Mouse (Mus musculus): ENCODE measurements at regions not wholly inside any gene's neighbourhood (a gene's known extent, or its start where the extent isn't known, plus 50 kb on each side); places are given as distances from the start of the nearest gene placed in this dataset.

DNA sequence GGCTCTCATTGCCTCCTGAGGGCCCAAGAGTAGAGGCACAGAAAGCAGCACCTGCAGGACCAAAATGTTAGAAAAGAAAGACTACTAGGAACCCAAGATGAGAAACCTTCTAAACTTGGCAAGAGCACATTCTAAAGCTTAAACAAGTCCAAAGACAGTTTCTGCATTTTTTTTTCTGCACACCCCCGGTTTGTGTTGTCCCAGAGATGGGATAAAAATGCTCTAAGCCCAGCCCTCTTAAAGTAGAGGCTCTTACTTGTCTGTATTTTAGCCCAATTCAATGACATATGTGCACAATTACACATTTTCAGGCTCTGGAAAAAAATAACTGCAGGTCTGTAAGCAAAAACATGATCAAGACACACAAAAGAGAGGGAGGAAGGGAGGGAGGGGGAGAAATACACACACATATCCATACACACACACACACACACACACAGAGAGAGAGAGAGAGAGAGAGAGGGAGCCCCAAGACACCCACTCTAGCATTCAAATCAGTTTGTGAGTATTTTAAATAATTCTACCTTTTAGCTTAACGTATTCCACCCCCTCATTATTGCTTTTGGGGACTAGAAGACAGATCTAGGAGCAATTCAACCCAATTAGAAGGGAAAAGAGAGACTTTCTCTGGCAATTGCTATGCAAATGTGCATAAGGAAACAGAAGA lies 449.9 kb downstream of the Otol1 start:
- no peak for TF ChIP-seq POLR2A (IDR thresholded peaks at IDR 0.05; ENCODE audit: low read depth, low read length)
- no peak for TF ChIP-seq CTCF (conservative IDR thresholded peaks at IDR 0.05; ENCODE audit: insufficient read depth, insufficient read length, low read depth, low read length)
